Mouse (Mus musculus): ENCODE results near the gene Cbfa2t3. TPM values are rescaled to one million over a fixed set of nuclear protein-coding genes. Genes with fewer than 3 reads are reported as not detected.

Cbfa2t3 gene
- 16.3 and 58.8 TPM in 2 replicates for polyA plus RNA-seq (2011; ENCODE audit: insufficient read depth, insufficient read length, low replicate concordance, missing spikeins)

GRCm38 (mm10) chr8:122699005-122699492, at the start of gene Cbfa2t3:
Gene Cbfa2t3, minus strand, starts transcription at chr8:122699109.
- no peak for TF ChIP-seq CTCF (IDR thresholded peaks at IDR 0.05; ENCODE audit: control insufficient read depth, insufficient read depth, low read length)
- peak; percentile 52; the same call in 1 of the 2 replicates for TF ChIP-seq POLR2A (IDR thresholded peaks at IDR 0.05; ENCODE audit: borderline replicate concordance, control insufficient read depth, low read depth, low read length)
- Histone ChIP-seq H3K4me3 (replicated peaks; ENCODE audit: control insufficient read depth, low read depth, low read length) (peak within 1 kb of the TSS; percentile 70), H3K4me1 (ENCODE audit: control insufficient read depth, insufficient read depth, low read length) (peaks cover 31% of the 10 kb centered on the region), H3K27ac (ENCODE audit: control insufficient read depth, insufficient read depth, low read depth, low read length, poor library complexity) (peak within 1 kb of the TSS; percentile 79)
- 5% methylated on average over 13 of the region's 13 CpGs for WGBS

GRCm38 (mm10) chr8:122747825-122748224, 48.9 kb upstream of the Cbfa2t3 start:
- WGBS, result 94% methylated on average over 1 of the region's 1 CpGs
- TF ChIP-seq POLR2A (IDR thresholded peaks at IDR 0.05; ENCODE audit: borderline replicate concordance, control insufficient read depth, low read depth, low read length) (no peak), CTCF (IDR thresholded peaks at IDR 0.05; ENCODE audit: control insufficient read depth, insufficient read depth, low read length) (no peak)
- Histone ChIP-seq H3K4me1 (ENCODE audit: control insufficient read depth, insufficient read depth, low read length) (no peaks in the 10 kb centered on the region), H3K27ac (ENCODE audit: control insufficient read depth, insufficient read depth, low read depth, low read length, poor library complexity) (no peak overlapping the region), H3K4me3 (replicated peaks; ENCODE audit: control insufficient read depth, low read depth, low read length) (no peak overlapping the region)

- Histone ChIP-seq H3K27ac (ENCODE audit: control insufficient read depth, insufficient read depth, low read depth, low read length, poor library complexity) (no peak overlapping the region), H3K4me3 (replicated peaks; ENCODE audit: control insufficient read depth, low read depth, low read length) (no peak overlapping the region), H3K4me1 (ENCODE audit: control insufficient read depth, insufficient read depth, low read length) (no peaks in the 10 kb centered on the region)
- TF ChIP-seq POLR2A (IDR thresholded peaks at IDR 0.05; ENCODE audit: borderline replicate concordance, control insufficient read depth, low read depth, low read length), result no peak
- TF ChIP-seq CTCF (IDR thresholded peaks at IDR 0.05; ENCODE audit: control insufficient read depth, insufficient read depth, low read length), result no peak
- WGBS, result 69% methylated on average over 7 of the region's 7 CpGs
Observed at GRCm38 (mm10) chr8:122746439-122746838, 47.5 kb upstream of the Cbfa2t3 start.

- 89% methylated on average over 16 of the region's 16 CpGs for WGBS
- TF ChIP-seq POLR2A (IDR thresholded peaks at IDR 0.05; ENCODE audit: borderline replicate concordance, control insufficient read depth, low read depth, low read length), result no peak
- TF ChIP-seq CTCF (IDR thresholded peaks at IDR 0.05; ENCODE audit: control insufficient read depth, insufficient read depth, low read length), result no peak
- Histone ChIP-seq H3K4me1 (ENCODE audit: control insufficient read depth, insufficient read depth, low read length) (no peaks in the 10 kb centered on the region), H3K4me3 (replicated peaks; ENCODE audit: control insufficient read depth, low read depth, low read length) (no peak overlapping the region), H3K27ac (ENCODE audit: control insufficient read depth, insufficient read depth, low read depth, low read length, poor library complexity) (no peak overlapping the region)
Observed at GRCm38 (mm10) chr8:122745750-122746275, 46.9 kb upstream of the Cbfa2t3 start.

GRCm38 (mm10) chr8:122745022-122745749, 46.3 kb upstream of the Cbfa2t3 start:
- TF ChIP-seq POLR2A (IDR thresholded peaks at IDR 0.05; ENCODE audit: borderline replicate concordance, control insufficient read depth, low read depth, low read length) (no peak), CTCF (IDR thresholded peaks at IDR 0.05; ENCODE audit: control insufficient read depth, insufficient read depth, low read length) (no peak)
- Histone ChIP-seq H3K27ac (ENCODE audit: control insufficient read depth, insufficient read depth, low read depth, low read length, poor library complexity) (no peak overlapping the region), H3K4me3 (replicated peaks; ENCODE audit: control insufficient read depth, low read depth, low read length) (no peak overlapping the region), H3K4me1 (ENCODE audit: control insufficient read depth, insufficient read depth, low read length) (no peaks in the 10 kb centered on the region)
- 83% methylated on average over 17 of the region's 17 CpGs for WGBS

GRCm38 (mm10) chr8:122742471-122742870, 43.6 kb upstream of the Cbfa2t3 start:
- TF ChIP-seq CTCF (IDR thresholded peaks at IDR 0.05; ENCODE audit: control insufficient read depth, insufficient read depth, low read length), result no peak
- TF ChIP-seq POLR2A (IDR thresholded peaks at IDR 0.05; ENCODE audit: borderline replicate concordance, control insufficient read depth, low read depth, low read length), result no peak
- H3K4me3 ChIP-seq (replicated peaks; ENCODE audit: control insufficient read depth, low read depth, low read length), result no peak overlapping the region
- 83% methylated on average over 19 of the region's 19 CpGs for WGBS
- H3K27ac ChIP-seq (ENCODE audit: control insufficient read depth, insufficient read depth, low read depth, low read length, poor library complexity), result no peak overlapping the region
- no peaks in the 10 kb centered on the region; the same call in 1 of the 2 replicates for H3K4me1 ChIP-seq (ENCODE audit: control insufficient read depth, insufficient read depth, low read length)

GRCm38 (mm10) chr8:122739102-122739725, 40.3 kb upstream of the Cbfa2t3 start:
- H3K4me3 ChIP-seq (replicated peaks; ENCODE audit: control insufficient read depth, low read depth, low read length), result no peak overlapping the region
- H3K27ac ChIP-seq (ENCODE audit: control insufficient read depth, insufficient read depth, low read depth, low read length, poor library complexity), result no peak overlapping the region; the same call in 1 of the 2 replicates
- TF ChIP-seq POLR2A (IDR thresholded peaks at IDR 0.05; ENCODE audit: borderline replicate concordance, control insufficient read depth, low read depth, low read length) (no peak), CTCF (IDR thresholded peaks at IDR 0.05; ENCODE audit: control insufficient read depth, insufficient read depth, low read length) (no peak)
- 25% methylated on average over 11 of the region's 11 CpGs for WGBS
- H3K4me1 ChIP-seq (ENCODE audit: control insufficient read depth, insufficient read depth, low read length), result peaks cover 4% of the 10 kb centered on the region

GRCm38 (mm10) chr8:122737886-122738285, 39.0 kb upstream of the Cbfa2t3 start:
- WGBS, result 89% methylated on average over 6 of the region's 6 CpGs
- no peak for TF ChIP-seq CTCF (IDR thresholded peaks at IDR 0.05; ENCODE audit: control insufficient read depth, insufficient read depth, low read length)
- TF ChIP-seq POLR2A (IDR thresholded peaks at IDR 0.05; ENCODE audit: borderline replicate concordance, control insufficient read depth, low read depth, low read length), result no peak

More at GRCm38 (mm10) chr8:122737886-122738285, 39.0 kb upstream of the Cbfa2t3 start:
- H3K27ac ChIP-seq (ENCODE audit: control insufficient read depth, insufficient read depth, low read depth, low read length, poor library complexity), result no peak overlapping the region
- no peak overlapping the region for H3K4me3 ChIP-seq (replicated peaks; ENCODE audit: control insufficient read depth, low read depth, low read length)
- H3K4me1 ChIP-seq (ENCODE audit: control insufficient read depth, insufficient read depth, low read length), result peaks cover 5% of the 10 kb centered on the region
